Comparison of ENCODE assay signal across 9 mouse cellular contexts in the genomic region with DNA sequence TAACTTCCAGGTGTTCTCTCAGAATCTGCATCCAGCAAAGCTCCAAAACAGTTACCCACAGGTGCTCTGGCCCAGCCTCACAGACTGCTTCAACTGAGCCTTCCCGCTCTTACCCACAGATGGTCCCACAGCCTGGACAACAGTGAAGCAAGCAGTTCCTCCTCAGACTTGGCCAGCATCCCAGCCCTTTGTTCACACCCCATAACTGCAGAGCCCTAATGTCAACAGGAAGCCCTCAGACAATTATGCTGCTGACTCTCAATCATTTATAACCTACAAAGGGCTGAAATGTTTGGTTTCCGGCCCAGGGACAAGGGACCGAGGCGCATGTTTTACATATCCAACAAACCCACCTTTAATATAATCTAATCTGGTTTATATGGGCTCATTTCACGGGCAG. TPM values are rescaled to one million over a fixed set of nuclear protein-coding genes. Genes with fewer than 3 reads are reported as not detected.
A peak's percentile ranks its signal among the peaks of the same experiment; 100 is the strongest.
DNase-seq lines count a peak whose midpoint lies in the region; ATAC-seq lines count a peak whose summit lies in the region.
"Had no signal": no experiment of that assay in that cellular context is flagged by ENCODE, and none has a peak within 500 bp of the region (broad histone marks: within the 10 kb centered on the region; RNA-seq: fewer than 3 reads in every experiment).

No protein-coding gene starts in this region.

- peak; percentile 54 for DNase-seq in midbrain, embryonic 14.5 days
- peak; percentile 60 for DNase-seq in adrenal gland, postnatal 25 days
- DNase-seq in gastrocnemius, adult 18-20 months (ENCODE audit: low spot score), result peak; percentile 58
- peak; percentile 39 to 50 for DNase-seq in left cerebral cortex, postnatal 25 days (ENCODE audit: low spot score in 2 of 2)
- no peak for DNase-seq in embryo, embryonic 9.5 days (ENCODE audit: extremely low spot score)

- H3K36me3 ChIP-seq in midbrain, embryonic 14.5 days (ENCODE audit: control insufficient read depth, insufficient read depth, low read length), result no peaks in the 10 kb centered on the region
- no peaks in the 10 kb centered on the region for H3K36me3 ChIP-seq in midbrain, embryonic 16.5 days (ENCODE audit: control insufficient read depth, insufficient read depth, low read length)
- H3K36me3 ChIP-seq in hindbrain, embryonic 16.5 days (ENCODE audit: control insufficient read depth, insufficient read depth, low read length), result no peaks in the 10 kb centered on the region

- H3K4me1 ChIP-seq in midbrain, embryonic 14.5 days (ENCODE audit: control insufficient read depth, insufficient read depth, low read length), result no peaks in the 10 kb centered on the region
- H3K4me1 ChIP-seq in midbrain, embryonic 16.5 days (ENCODE audit: control insufficient read depth, insufficient read depth, low read length), result no peaks in the 10 kb centered on the region
- H3K4me1 ChIP-seq in hindbrain, embryonic 16.5 days (ENCODE audit: control insufficient read depth, insufficient read depth, low read depth, low read length), result no peaks in the 10 kb centered on the region

- H3K27ac ChIP-seq in midbrain, embryonic 14.5 days (replicated peaks; ENCODE audit: low read depth, low read length), result no peak overlapping the region
- H3K27ac ChIP-seq in midbrain, embryonic 16.5 days (ENCODE audit: low read length), result no peak overlapping the region
- H3K27ac ChIP-seq in hindbrain, embryonic 16.5 days (ENCODE audit: low read depth, low read length), result no peak overlapping the region

- no peak for ATAC-seq in midbrain, embryonic 14.5 days (ENCODE audit: low FRiP score, low TSS enrichment)
- ATAC-seq in midbrain, embryonic 16.5 days, result no peak
- ATAC-seq in hindbrain, embryonic 16.5 days, result peak; percentile 80
- ATAC-seq in monocyte, adult 5-6 weeks (replicated peaks; ENCODE audit: insufficient number of reproducible peaks, low FRiP score, low TSS enrichment, poor library complexity, severe bottlenecking), result peak; percentile 91

- H3K27me3 ChIP-seq in midbrain, embryonic 14.5 days (ENCODE audit: control insufficient read depth, insufficient read depth, low read length), result no peaks in the 10 kb centered on the region
- H3K27me3 ChIP-seq in midbrain, embryonic 16.5 days (ENCODE audit: control insufficient read depth, insufficient read depth, low read depth, low read length), result no peaks in the 10 kb centered on the region
- H3K27me3 ChIP-seq in hindbrain, embryonic 16.5 days (replicated peaks; ENCODE audit: control insufficient read depth, insufficient read depth, low read length), result no peaks in the 10 kb centered on the region

- H3K4me2 ChIP-seq in midbrain, embryonic 14.5 days (ENCODE audit: low read length), result no peak overlapping the region
- H3K4me2 ChIP-seq in midbrain, embryonic 16.5 days (ENCODE audit: low read length), result no peak overlapping the region
- H3K4me2 ChIP-seq in hindbrain, embryonic 16.5 days (ENCODE audit: low read length), result no peak overlapping the region

- H3K4me3 ChIP-seq in midbrain, embryonic 14.5 days (replicated peaks; ENCODE audit: low read depth, low read length), result no peak overlapping the region
- H3K4me3 ChIP-seq in midbrain, embryonic 16.5 days (ENCODE audit: low read depth, low read length), result no peak overlapping the region
- H3K4me3 ChIP-seq in hindbrain, embryonic 16.5 days (ENCODE audit: low read length), result no peak overlapping the region

- no peak overlapping the region for H3K9ac ChIP-seq in midbrain, embryonic 14.5 days (replicated peaks; ENCODE audit: low read length)
- H3K9ac ChIP-seq in midbrain, embryonic 16.5 days (ENCODE audit: low read depth, low read length), result no peak overlapping the region
- no peak overlapping the region for H3K9ac ChIP-seq in hindbrain, embryonic 16.5 days (ENCODE audit: low read depth, low read length)

- WGBS in midbrain, embryonic 14.5 days, result 74% methylated on average over 5 of the region's 5 CpGs
- 64% methylated on average over 5 of the region's 5 CpGs for WGBS in midbrain, embryonic 16.5 days
- 43% methylated on average over 5 of the region's 5 CpGs for WGBS in hindbrain, embryonic 16.5 days

- no peaks in the 10 kb centered on the region for H3K9me3 ChIP-seq in midbrain, embryonic 14.5 days (ENCODE audit: control insufficient read depth, low read length)
- H3K9me3 ChIP-seq in midbrain, embryonic 16.5 days (replicated peaks; ENCODE audit: control insufficient read depth, low read length, poor library complexity, severe bottlenecking), result no peaks in the 10 kb centered on the region
- no peaks in the 10 kb centered on the region for H3K9me3 ChIP-seq in hindbrain, embryonic 16.5 days (ENCODE audit: control insufficient read depth, low read length)

- intact Hi-C loops in left cerebral cortex, postnatal 25 days (cut with DNase I), result no loop called here

RNA-seq across cellular contexts. Expression of a gene that starts 30.1 kb away (rescaled TPM):
- 0.09 and 0.14 TPM in 2 replicates for polyA plus RNA-seq in midbrain, embryonic 14.5 days (2014; fragmentation: Nextera tagmentation; extraction: Ambion mirVana)
- not detected in 2 replicates for polyA plus RNA-seq in midbrain, embryonic 16.5 days (2015; fragmentation: Nextera tagmentation; extraction: Ambion mirVana)
- total RNA-seq in adrenal gland, postnatal 25 days (2021), result not detected in 2 replicates
- total RNA-seq in gastrocnemius, adult 18-20 months (2021), result not detected
- not detected in 2 replicates for polyA plus RNA-seq in hindbrain, embryonic 16.5 days (2015; fragmentation: Nextera tagmentation; extraction: Ambion mirVana)
- total RNA-seq in left cerebral cortex, postnatal 25 days (2021), result not detected
- total RNA-seq in monocyte, adult 5-6 weeks (2017), result 99.8 to 219 TPM (median 100 TPM) in 3 replicates
- total RNA-seq: gastrocnemius, adult 8-10 months had no signal

RNA-seq across cellular contexts. Expression of a gene that starts 30.1 kb away (rescaled TPM):
- polyA plus RNA-seq in midbrain, embryonic 14.5 days (2014; fragmentation: Nextera tagmentation; extraction: Ambion mirVana), result not detected in 2 replicates
- polyA plus RNA-seq in midbrain, embryonic 16.5 days (2015; fragmentation: Nextera tagmentation; extraction: Ambion mirVana), result not detected in 2 replicates
- total RNA-seq in adrenal gland, postnatal 25 days (2021), result not detected in 2 replicates
- total RNA-seq in gastrocnemius, adult 18-20 months (2021), result not detected
- polyA plus RNA-seq in hindbrain, embryonic 16.5 days (2015; fragmentation: Nextera tagmentation; extraction: Ambion mirVana), result not detected in 2 replicates
- not detected for total RNA-seq in left cerebral cortex, postnatal 25 days (2021)
- total RNA-seq in monocyte, adult 5-6 weeks (2017), result 0.57 TPM in 1 of 3 replicates, not detected in the others

RNA-seq across cellular contexts. Expression of a gene that starts 31.1 kb away (rescaled TPM):
- polyA plus RNA-seq in midbrain, embryonic 14.5 days (2014; fragmentation: Nextera tagmentation; extraction: Ambion mirVana), result not detected in 2 replicates
- polyA plus RNA-seq in midbrain, embryonic 16.5 days (2015; fragmentation: Nextera tagmentation; extraction: Ambion mirVana), result not detected in 2 replicates
- total RNA-seq in adrenal gland, postnatal 25 days (2021), result not detected in 2 replicates
- not detected for total RNA-seq in gastrocnemius, adult 18-20 months (2021)
- polyA plus RNA-seq in hindbrain, embryonic 16.5 days (2015; fragmentation: Nextera tagmentation; extraction: Ambion mirVana), result not detected in 2 replicates
- total RNA-seq in left cerebral cortex, postnatal 25 days (2021), result not detected
- 129 to 160 TPM (median 147 TPM) in 3 replicates for total RNA-seq in monocyte, adult 5-6 weeks (2017)
- total RNA-seq: gastrocnemius, adult 8-10 months had no signal

RNA-seq across cellular contexts. Expression of a gene that starts 34.7 kb away (rescaled TPM):
- polyA plus RNA-seq in midbrain, embryonic 14.5 days (2014; fragmentation: Nextera tagmentation; extraction: Ambion mirVana), result 0.19 and 0.36 TPM in 2 replicates
- polyA plus RNA-seq in midbrain, embryonic 16.5 days (2015; fragmentation: Nextera tagmentation; extraction: Ambion mirVana), result 0.23 TPM in 1 of 2 replicates, not detected in the other
- 0.18 TPM in 1 of 2 replicates, not detected in the other for total RNA-seq in adrenal gland, postnatal 25 days (2021)
- not detected for total RNA-seq in gastrocnemius, adult 18-20 months (2021)
- polyA plus RNA-seq in hindbrain, embryonic 16.5 days (2015; fragmentation: Nextera tagmentation; extraction: Ambion mirVana), result 0.49 and 0.72 TPM in 2 replicates
- total RNA-seq in left cerebral cortex, postnatal 25 days (2021), result 1 to 10 TPM in 1 of 2 experiments, under 1 TPM in 1; 0.96 to 1.4 TPM
- total RNA-seq in monocyte, adult 5-6 weeks (2017), result 29.0 to 64.0 TPM (median 51.6 TPM) in 3 replicates
- total RNA-seq: gastrocnemius, adult 8-10 months had no signal

Comparison
In these comparisons a context has a peak if more than half of its experiments do, and no peak if none do; other contexts are left out.
1. ATAC-seq: peak in hindbrain, embryonic 16.5 days (single experiment) and monocyte, adult 5-6 weeks (single experiment); none in midbrain, embryonic 14.5 days (single experiment) and midbrain, embryonic 16.5 days (single experiment).
2. RNA of a gene that starts 30.1 kb away (total RNA-seq): 99.8 to 219 TPM in monocyte, adult 5-6 weeks; not detected in gastrocnemius, adult 18-20 months, not detected in adrenal gland, postnatal 25 days and not detected in left cerebral cortex, postnatal 25 days; every median in the first group is over 10 times any median in the second.
3. RNA of a gene that starts 31.1 kb away (total RNA-seq): 129 to 160 TPM in monocyte, adult 5-6 weeks; not detected in adrenal gland, postnatal 25 days, not detected in left cerebral cortex, postnatal 25 days and not detected in gastrocnemius, adult 18-20 months; every median in the first group is over 100 times any median in the second.